Mouse (Mus musculus): Measurements from ENCODE around the gene Rxfp1. TPM values are rescaled to one million over a fixed set of nuclear protein-coding genes. Genes with fewer than 3 reads are reported as not detected.
A peak's percentile ranks its signal among the peaks of the same experiment; 100 is the strongest.

The Rxfp1 gene
- total RNA-seq, 1 experiment from 2014 or later = 0.19 TPM

DNA sequence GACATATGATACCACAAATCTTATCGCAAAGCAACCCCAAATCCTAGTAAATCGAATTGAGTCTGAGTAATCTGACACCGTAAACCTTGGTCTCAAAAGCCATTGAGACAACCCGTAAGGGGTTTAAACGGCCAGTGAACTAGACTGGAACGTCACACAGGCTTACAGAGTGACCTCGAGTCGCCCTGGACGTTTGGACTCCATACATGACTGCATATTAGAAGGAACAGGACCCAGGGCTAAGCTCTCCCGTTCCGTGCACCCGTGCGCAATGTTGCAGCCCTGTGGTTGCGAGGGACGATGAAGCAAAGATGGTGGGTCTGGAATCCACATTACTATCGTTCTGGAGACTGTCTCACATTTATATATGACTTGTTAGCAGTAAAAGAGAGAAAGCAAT is 65.5 kb downstream of the Rxfp1 start:
- no peak for DNase-seq

DNA sequence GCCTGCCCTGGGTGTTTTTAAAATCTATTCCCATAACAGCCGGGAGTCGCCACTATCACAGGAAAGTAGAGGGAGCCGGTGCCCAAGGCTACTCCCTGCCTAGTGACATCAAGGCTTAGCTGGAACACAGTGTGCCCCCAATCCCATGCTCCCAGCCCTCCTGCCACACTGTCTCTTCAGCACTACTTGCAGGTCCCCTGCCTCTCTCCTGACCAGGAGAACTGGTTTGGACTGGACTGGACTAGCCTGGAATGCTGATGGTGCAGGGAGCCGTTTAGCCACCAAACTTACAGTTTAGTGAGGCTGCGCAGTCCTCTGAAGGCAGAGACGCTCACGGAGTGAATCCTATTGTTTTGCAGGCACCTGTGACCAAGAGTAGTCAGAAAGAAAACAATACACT is 67.1 kb downstream of the Rxfp1 start:
- no peak for DNase-seq

DNA sequence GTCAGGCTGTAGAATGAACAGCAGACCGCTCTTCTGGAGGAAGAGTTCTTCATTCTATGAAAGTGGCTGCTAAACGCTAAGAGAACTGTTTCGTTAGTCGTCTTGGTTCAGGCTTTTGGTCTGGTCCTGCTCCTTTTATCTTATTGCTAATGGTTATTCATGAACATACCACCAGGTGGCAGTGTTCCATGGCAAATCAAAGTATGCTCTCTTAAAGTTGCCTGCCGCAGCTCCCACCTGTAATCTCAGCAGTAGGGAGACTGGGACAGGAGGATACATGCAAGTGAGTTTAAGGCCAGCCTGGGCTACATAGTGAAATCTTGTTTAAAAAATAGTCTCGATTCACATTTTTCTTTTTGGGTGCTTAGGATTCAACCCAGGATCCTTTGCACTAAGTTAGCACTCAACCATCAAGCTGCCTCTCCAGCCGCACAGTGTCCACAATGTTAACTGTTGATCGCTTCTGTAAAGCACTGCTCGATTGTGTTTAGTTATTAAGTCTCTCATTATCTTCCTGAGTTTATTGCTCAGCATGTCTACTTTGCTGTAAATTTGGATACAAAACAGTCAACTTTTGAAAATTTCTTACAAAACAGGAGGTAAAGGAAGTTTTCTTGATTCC is 72.8 kb downstream of the Rxfp1 start:
- peak; percentile 57 for DNase-seq

DNA sequence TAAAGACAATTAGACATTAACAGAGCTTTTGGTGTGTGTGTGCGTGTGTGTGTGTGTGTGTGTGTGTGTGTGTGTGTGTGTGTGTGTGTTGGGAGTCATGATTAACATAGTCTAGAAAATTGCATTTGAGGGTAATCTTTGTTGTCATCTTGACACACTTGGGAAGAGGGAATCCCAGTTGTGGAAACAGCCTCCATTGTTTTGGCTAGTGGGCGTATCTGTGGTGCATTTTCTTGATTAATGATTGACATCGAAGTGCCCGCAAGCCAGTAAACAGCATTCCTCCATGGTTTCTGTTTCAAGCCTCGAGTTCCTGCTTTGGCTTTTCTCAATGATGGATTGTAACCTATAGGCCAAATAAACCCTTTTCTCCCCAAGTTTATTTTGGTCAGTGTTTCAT is 81.0 kb downstream of the Rxfp1 start:
- DNase-seq = no peak

DNA sequence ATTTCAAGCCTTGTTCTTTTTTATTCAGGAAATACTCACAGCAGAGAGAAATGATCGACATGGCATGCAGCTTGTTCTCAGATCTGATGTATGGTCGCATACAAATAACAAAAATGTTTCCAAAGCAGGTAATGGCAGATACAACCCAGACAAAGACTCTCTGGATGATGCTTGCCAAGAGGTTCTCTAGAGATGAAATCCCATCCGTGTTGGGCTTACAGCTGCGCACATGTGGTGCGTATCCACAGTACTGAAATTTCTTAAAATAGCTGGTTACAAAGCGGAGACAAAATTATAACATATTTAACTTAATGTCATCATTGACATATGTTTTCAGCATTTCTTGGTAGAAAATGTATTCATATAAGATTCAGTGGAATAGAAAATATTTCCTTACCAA is 85.6 kb downstream of the Rxfp1 start:
- DNase-seq = no peak

DNA sequence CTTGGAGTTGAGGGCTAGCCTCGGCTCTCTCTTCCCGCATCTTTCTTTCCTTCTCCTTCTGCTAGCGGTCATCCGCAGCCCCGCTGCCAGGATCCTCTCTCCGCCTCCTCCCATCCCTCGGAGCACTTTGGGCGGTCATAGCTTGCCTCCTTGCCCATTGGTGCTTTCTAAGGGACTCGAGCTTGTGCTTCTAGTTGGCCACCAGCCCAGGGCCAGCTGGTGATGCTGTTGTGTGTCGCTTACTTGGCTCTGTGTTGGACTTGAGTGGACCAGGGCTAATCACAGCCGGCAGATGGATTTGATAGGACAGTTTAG is 108.3 kb downstream of the Rxfp1 start, which contains the start of gene Etfdh:
TSS of gene Etfdh (minus strand) at position 85 of the 315 bp plus-strand sequence.
- peak; percentile 88 for DNase-seq

DNA sequence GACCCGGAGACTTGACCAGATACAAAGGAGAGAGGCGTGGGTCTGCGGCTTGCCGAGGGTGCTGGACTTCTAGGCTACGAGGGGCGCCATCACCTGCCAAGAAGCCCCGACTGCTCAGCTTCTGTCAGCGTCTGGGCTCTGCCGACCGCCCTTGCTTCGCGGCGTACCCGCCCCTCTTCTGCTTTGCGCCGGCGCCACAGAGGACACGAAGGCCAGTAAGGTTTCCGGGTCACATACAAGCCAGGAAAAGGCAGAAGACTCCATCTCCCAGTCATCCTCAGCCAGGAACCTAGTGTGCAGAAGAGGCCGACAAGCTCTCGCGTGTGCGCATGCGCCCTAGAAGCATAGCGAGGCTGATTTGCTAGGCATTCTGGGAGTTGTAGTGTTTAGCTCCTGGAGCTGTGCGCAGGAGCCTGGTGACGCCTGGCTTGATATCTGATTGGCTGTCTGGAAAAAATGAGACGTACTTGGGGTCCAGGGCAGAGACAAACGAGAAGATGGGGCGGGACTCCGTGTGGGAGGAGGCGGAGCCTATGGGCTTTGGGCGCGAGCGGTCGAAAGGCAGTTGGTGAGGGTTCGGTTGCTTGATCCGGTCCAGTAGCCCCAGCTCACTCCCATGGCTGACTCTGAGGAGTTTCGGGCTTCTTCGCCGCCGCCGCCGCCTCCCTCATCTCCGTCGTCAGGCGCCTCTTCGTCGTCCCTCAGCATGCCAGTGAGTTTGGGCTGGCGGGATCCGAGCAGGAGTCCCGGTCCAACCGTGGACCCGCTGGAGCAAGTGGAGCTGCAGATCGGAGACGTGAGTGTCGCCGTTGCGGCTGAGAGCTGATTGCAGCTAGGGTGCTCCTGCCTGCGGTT is 108.9 kb downstream of the Rxfp1 start, which contains the start of gene 4930579G24Rik:
TSS of gene 4930579G24Rik (plus strand) at position 519 of the 855 bp plus-strand sequence.
- DNase-seq = peak; percentile 95

DNA sequence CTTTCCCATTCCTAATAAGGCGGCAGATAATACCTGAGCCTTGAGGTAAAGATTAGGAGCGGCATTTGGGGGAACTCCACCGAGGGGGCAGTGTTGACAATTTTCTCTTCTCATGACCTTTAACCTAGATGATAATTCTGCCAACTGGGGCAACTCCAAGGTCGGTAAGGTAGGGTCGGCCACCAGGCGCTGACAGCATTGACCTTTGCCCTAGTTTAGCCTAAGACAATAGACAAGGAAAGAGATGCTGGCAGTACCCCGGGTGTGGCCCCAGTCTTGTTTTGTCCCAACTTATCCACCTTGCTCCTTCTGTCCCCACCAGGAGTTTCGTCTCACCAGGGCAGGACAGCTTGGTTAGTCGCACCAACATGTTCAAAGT is 109.5 kb downstream of the Rxfp1 start:
- DNase-seq = no peak

DNA sequence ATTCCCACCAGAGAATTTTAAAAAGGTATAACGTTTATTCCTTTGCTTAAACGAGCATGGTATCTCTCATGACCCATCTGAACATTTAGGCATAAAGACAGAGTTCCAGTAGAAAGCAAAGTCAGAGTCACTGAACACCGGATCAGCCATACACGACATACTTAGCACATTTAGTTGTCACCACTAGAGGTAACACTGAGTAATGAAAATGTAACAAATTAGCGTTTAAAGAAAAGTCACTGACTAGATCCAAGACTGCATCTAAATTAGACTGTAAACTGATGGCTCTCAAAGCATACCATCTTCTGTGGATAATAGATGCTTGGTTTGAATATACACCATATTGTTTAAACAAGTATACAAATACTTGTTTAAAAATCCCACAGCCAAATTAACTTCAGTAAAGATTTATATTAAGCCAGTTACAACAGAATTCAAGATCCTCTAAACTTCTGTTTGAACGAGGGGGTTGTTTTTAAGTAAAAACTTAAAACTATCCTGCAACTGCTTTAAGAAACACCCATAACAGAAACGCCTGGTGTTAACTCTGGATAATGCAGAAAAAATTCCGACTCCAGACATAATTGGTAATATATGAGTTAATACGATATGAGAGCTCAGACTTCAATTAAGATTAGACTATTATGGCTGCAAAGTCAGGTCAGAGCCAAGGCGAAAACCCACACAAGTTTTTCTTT is 110.0 kb downstream of the Rxfp1 start:
- no peak for DNase-seq

DNA sequence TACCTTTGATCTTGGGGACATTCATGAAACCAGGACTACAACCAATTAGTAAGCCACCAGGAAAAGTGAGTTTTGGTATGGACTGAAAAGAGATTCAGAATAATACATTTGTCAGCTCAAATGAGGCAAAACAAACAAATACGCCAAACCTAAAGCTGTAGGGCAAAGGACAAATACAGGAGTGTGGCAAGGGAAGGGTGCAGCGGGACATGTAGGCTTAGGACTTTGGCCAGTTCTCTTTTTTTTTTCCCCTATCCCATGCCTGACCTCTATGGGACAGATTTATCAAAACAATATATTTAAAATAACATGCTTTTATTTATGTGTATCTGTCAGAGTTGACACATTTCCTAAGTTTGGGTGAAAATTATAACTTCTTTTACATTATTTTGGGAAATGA is 127.8 kb downstream of the Rxfp1 start:
- DNase-seq = no peak

DNA sequence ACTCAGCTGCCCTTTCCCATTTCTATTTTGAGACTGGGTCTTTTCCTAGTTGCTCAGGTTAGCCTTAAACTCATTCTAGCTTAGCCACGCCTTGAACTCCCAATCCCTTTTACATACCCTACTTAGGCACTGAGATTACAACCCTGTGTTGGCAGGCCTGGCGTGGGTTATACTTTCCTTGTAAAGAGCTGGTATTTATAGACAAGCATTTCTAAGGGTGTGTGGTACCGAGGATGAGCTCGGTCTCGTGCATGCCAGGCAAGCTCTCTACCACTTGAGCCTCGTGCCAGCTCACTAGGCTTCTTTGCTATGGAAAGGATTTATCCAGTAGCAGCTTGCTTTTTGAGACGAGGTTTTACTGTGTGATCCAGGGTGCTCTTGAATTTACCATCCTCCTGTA is 142.2 kb downstream of the Rxfp1 start:
- DNase-seq = no peak

DNA sequence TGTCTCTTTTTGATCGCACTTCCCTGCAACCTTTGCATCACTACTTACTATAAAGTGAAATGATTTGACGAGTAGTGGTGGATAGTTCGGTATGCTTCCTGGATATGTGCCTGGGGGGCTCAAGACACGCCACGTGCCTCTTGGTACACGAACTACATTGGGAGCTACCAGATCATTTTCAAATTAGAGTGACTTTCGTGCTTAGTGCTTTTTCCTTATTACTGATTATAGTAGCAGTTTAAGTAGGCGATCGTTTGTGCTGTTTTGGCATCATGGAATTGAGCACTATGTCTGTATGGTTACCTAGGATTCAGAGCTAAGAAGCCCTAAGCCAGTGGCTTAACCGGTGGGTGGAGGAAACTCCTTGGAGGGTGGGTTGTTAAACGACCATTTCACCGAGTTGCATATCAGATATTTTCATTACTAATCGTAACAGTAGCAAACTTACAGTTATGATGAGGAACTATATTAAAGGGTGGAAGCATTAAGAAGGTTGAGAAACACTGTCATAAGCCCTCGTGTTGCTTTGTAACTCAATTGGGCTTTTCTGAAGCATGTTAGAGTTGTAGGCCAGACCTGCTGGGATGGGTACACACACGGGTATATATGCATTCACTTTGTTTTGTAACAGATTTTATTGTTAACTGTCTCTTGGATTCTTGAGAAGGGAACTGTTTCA is 145.7 kb downstream of the Rxfp1 start:
- no peak for DNase-seq

Other genes with a start within 250 kb of the Rxfp1 start
- gene Fnip2, start 170.1 kb downstream of the Rxfp1 start, total RNA-seq (2021) = 9.7 and 11.0 TPM in 2 replicates
- 52.7 and 53.5 TPM in 2 replicates for gene Ppid, start 146.5 kb downstream of the Rxfp1 start, total RNA-seq (2021)
- 4.7 and 6.5 TPM in 2 replicates for gene 4930579G24Rik, start 108.8 kb downstream of the Rxfp1 start, total RNA-seq (2021)
- 444 and 454 TPM in 2 replicates for gene Etfdh, start 108.4 kb downstream of the Rxfp1 start, total RNA-seq (2021)
- gene Tmem144, start 114.9 kb upstream of the Rxfp1 start, total RNA-seq (2021) = 8.6 and 11.0 TPM in 2 replicates
- 27.3 and 31.0 TPM in 2 replicates for gene Fam198b, start 146.7 kb upstream of the Rxfp1 start, total RNA-seq (2021)